Mouse (Mus musculus) spleen, postnatal 4 days (tissue): Measurements from ENCODE around the gene Ptpro.
"Not testable (repeated sequence)": the region's sequence is repeated elsewhere in the genome, so short reads cannot be mapped to it uniquely, and the experiment has no call there.

Experiments used
- DNase-seq, 2 experiments: peaks; one replicate each; pipeline ENCODE4 v3.0.0; 2022; ENCODE audit warnings: low spot score in 2 of 2

Ptpro gene

DNA sequence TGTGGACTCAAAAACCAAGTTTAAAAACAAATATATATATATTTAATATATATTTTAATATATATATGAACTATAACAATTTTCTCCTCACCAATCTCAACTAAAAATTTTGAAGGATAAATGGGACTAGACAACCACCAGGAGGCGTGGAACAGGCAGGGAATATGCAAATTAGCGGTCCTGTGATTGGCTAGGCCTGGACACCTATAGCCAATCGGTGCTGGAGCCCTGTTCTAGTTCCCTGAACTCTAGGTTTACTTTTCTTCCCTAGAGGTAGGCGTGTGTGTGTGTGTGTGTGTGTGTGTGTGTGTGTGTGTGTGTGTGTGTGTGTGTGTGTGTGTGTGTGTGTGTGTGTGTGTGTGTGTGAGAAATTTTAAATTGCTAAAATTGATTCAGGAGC is 134.8 kb downstream of the Ptpro start:
- no peak for DNase-seq

GRCm38 (mm10) chr6:137395075-137395474 is 143.0 kb downstream of the Ptpro start:
- no peak for DNase-seq

GRCm38 (mm10) chr6:137396106-137396793 is 144.1 kb downstream of the Ptpro start:
- DNase-seq, result no peak

DNA sequence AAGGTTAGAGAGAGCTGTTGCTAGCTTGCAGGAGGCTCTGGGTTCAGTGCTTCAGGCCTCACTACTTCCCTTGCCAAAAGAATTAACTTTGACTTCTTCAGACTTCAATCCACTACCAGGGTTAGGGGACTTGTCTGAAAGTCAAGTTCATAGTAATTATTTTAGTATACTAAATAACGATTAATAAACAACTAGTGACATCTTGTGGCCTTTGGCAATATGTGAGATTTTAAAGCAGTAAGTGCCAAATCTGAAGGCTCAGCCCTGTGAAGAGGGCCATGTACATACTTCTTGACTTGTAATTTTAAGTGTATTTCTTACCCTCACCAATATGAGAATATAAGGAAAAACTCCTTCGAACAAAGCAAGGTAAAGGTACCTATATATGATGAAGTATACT is 145.2 kb downstream of the Ptpro start:
- DNase-seq, result no peak

- DNase-seq, result no peak
Measured at GRCm38 (mm10) chr6:137404196-137404595, 152.1 kb downstream of the Ptpro start.

GRCm38 (mm10) chr6:137405690-137406089 is 153.6 kb downstream of the Ptpro start:
- no peak for DNase-seq

DNA sequence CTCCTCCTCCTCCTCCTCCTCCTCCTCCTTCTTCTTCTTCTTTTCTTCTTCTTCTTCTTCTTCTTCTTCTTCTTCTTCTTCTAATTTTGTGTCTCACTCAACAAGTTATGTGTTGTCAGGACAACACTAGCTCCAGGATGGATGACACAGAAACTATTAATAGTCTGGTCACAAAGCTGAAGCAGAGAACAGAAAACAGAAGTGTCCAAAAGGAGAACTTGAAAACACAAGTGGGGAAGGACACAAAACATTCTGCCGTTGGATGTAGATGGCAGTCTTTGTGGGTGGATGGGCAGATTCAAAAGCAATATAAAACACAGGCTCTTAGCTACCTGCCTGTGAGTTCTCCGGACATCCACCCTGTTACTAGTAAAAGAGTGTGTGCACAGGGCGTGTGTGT is 158.4 kb downstream of the Ptpro start:
- no peak for DNase-seq

GRCm38 (mm10) chr6:137411901-137412378 is 159.8 kb downstream of the Ptpro start:
- no peak for DNase-seq

- no peak for DNase-seq
Measured at GRCm38 (mm10) chr6:137413045-137413444, 160.9 kb downstream of the Ptpro start.

- peak; percentile 20 to 66 for DNase-seq
Measured at GRCm38 (mm10) chr6:137414531-137415405, 162.6 kb downstream of the Ptpro start.

- DNase-seq, result no peak
Measured at GRCm38 (mm10) chr6:137422777-137423176, 170.7 kb downstream of the Ptpro start.

DNA sequence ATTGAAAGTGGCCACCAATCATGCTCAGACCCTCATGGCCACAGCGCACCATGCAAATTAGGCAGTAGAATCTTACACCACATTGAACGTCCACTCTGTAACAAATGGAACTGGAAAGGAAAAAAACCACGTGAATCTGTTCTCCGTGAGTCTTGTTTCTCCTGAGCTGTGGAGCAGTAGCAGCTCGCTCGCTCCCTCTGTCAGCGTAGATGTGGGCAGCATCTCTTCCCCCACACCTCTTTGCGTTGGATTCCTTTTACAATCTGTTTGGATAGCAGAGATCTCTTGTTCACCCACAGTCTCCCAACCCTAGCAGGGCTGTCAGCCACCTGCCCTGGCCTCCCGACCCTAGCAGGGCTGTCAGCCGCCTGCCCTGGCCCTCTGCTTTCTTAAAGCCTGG is 171.7 kb downstream of the Ptpro start:
- DNase-seq, result no peak

DNA sequence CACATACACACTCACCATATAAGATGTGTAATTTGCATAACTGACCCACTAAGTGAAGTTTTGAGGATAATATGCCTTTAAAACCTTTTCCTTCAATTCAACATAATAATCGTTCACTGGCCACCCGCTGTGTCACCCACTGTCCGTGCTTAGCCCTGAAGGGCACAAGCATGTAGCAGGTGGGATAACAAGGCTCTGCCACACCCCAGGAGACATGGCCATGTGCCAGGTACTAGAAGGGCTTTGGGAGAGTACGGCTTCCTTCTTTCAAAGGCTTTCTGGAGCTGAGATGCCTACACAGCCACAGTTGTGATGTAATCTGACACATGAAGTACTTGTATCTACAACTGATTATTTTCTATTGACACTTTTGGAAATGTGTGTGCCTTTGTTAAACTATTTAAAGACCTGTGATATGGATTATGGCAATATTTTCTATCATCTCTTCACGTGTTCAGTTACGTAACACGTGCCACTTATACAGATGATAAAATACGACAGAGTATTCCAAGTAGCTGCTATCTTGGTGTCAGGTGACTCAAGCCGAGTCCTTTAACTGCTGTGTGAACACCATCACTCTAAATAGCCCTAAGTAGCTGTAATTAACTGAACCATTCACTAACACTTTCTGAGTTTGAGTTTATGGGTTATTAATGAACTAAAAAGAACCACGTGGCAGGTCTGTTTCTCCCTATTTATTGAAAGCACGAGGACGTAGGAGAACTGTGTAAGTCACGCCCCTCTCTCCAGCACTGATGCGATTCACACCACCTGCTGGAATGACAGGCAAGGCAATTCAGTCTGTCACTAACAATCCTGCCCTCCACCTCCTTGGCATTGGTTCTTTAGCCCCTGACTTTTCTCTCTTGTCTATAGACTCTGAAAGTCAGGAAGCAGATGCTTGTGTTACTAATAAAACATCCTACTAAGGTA is 173.6 kb downstream of the Ptpro start:
- no peak for DNase-seq

GRCm38 (mm10) chr6:137433521-137434137 is 181.5 kb downstream of the Ptpro start:
- DNase-seq, result no peak

DNA sequence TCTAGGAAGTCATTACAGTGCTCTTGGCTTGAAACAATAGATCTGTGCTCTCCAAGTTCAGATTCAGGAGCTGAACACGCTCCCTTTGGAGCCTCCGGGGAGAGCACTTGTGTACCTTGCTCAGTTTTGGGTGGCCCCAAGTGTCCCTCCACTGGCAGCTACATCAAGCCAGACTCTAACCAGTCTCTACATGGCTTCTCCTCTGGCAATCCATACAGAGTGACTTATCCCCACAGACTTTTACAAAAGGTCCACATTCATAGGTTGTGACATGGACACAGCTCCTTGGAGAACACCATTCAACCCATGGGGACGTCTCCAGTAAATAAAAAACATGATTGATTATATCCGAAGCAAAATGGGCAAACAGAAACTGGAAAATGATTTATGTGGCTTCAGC is 185.4 kb downstream of the Ptpro start:
- DNase-seq, result no peak

DNA sequence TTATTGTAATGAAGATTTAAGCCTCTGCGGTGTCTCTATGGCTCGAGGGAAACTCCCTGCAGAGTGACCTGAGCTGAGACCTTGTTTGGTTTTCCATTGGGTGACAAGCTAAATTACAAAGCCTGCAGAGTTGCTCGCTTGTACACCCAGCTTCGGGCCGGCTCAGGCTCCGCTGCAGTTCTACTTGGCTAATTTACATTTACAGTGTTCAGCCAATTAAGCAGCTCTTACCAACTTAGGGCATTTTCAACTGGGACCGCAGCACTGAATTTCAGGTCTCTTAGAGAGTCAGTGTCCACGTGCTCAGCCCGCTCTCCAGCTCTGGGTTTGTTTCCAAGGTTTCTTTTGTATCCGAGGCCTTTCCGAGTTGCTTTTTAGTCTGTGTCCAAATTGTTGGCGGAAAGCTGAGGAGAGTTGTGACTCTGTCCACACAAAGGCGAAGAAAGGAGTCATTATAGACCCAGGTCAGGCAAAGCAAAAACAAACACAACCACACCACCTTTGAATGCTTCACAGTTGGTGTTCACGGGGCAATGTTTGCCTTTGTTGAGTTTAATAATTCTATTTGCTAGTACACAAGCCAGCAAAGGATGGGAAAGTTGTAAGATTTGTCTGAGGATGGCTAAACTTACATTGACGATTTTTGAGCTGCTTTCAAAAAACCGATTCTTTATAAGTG is 185.9 kb downstream of the Ptpro start:
- no peak for DNase-seq

GRCm38 (mm10) chr6:137440559-137441486 is 188.7 kb downstream of the Ptpro start:
- DNase-seq, result no peak

- no peak for DNase-seq
Measured at GRCm38 (mm10) chr6:137443089-137443488, 191.0 kb downstream of the Ptpro start.

DNA sequence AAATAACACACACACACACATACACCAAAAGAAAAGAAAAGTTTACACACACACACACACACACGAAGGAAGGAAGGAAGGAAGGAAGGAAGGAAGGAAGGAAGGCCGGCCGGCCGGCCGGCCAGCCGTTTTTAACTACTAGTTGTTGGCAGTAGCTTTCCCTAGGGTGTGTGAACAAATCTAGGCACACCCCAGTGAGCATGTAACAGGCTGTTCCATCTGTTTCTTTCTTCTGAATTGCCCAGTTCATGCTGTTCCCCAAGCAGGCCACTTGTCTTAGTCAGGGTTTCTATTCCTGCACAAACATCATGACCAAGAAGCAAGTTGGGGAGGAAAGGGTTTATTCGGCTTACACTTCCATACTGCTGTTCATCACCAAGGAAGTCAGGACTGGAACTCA is 194.0 kb downstream of the Ptpro start:
- DNase-seq, result not testable (repeated sequence)
